Mouse (Mus musculus): ENCODE results near the gene 9230113P08Rik.
"Not testable (repeated sequence)": the region's sequence is repeated elsewhere in the genome, so short reads cannot be mapped to it uniquely, and the experiment has no call there.

Gene 9230113P08Rik

GRCm38 (mm10) chr9:35908123-35908522 lies at the start of gene 9230113P08Rik:
9230113P08Rik (plus strand) TSS chr9:35908423.
- DNase-seq, result not testable (repeated sequence)

GRCm38 (mm10) chr9:35893112-35893511 lies 15.1 kb upstream of the 9230113P08Rik start:
- DNase-seq, result not testable (repeated sequence)

- DNase-seq, result no peak
Measured at GRCm38 (mm10) chr9:35904494-35904893, 3.7 kb upstream of the 9230113P08Rik start.

- no peak for DNase-seq
Measured at GRCm38 (mm10) chr9:35930817-35931216, 22.6 kb downstream of the 9230113P08Rik start.

Measured in cerebellum, postnatal 14 days (tissue).